Mouse (Mus musculus) small intestine, adult 2 months (tissue): ENCODE data around the gene Kif2c.

Source experiments
- CTCF ChIP-seq: fragments of 200-500 bp; IDR thresholded peaks from 2 replicates; pipeline ENCODE4 v1.5.1; 2012; ENCODE audit warnings: low read depth, mild to moderate bottlenecking, control low read depth, inconsistent platforms, low read length, moderate library complexity, mixed read lengths; ENCODE audit not compliant: insufficient replicate concordance, insufficient read length; ENCODE audit errors: extremely low read depth
- POLR2A ChIP-seq: fragments of 200-500 bp; IDR thresholded peaks from 2 replicates; pipeline ENCODE4 v1.6.1; 2012; ENCODE audit warnings: low read depth, mild to moderate bottlenecking, control low read depth, inconsistent platforms, low read length, moderate library complexity

DNA sequence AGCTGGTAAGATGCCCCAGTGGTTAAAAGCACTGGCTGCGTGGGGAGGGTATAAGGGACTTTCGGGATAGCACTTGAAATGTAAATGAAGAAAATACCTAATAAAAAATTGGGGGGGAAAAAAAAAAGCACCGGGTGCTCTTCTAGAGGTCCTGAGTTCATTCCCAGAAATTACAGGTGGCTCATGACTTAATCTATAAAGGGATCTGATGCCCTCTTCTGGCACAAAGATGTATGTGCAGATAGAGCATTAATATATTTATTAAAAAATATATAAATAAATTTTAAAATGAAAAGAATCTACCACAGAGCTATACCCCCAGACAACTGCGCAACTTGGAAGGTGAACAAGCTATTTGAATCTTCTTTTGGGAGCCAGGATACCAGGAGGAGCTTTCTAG is 41.8 kb downstream of the Kif2c start:
- no peak for TF ChIP-seq CTCF
- no peak for TF ChIP-seq POLR2A
